Mouse (Mus musculus) hindlimb bud, embryonic 11.5 days (tissue): ENCODE measurements around the gene Iqcf3.
"Not testable (repeated sequence)": the region's sequence is repeated elsewhere in the genome, so short reads cannot be mapped to it uniquely, and the experiment has no call there.

Source experiments
- DNase-seq: peaks from one replicate; pipeline ENCODE4 v3.0.0-alpha.2; 2012; ENCODE audit warnings: low read depth, low spot score; ENCODE audit errors: extremely low spot score

The Iqcf3 gene

DNA sequence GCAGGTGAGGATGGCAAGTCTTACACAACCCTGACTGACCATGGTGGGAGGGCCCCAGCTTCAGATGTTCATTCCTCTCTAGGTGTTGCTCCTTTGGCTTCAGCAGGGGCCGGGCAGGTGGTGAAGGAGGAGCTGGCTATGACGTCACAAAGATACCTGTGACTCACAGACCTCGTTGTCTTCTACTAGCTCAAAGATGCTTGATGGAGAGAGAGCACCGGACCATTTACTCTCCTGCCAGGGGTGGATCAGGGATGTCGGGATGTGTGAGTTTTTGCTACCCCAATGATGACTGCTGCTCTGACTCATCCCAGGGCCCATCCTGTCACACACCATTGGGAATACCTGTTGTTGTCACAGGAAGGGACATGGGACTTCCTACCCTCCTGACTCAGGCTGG lies at the start of gene Iqcf3:
Gene Iqcf3, minus strand, starts transcription at position 101 of the 400 bp plus-strand sequence.
- DNase-seq = no peak

GRCm38 (mm10) chr9:106610727-106611126 lies 49.3 kb upstream of the Iqcf3 start:
- DNase-seq = no peak

DNA sequence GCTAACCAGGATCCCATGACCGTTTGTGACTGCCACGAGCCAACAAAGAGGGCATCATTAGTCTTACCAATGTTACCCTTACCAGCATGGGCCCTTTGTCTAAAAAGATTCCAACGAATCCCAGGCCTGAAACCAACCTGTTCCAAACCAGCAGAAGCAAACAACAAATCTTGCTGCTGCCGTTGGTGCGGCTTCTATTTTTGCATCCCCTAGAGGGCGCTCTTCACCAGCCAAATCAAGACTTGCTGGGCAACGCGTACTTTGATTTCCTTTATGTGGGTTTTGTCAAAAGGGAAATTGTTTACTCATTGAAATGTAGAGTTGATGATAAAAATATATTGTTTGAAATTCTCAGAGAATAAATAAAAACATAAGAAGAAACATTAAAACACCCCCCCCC lies 39.1 kb upstream of the Iqcf3 start:
- peak; percentile 26 for DNase-seq

- DNase-seq = no peak
These were observed 37.0 kb upstream of the Iqcf3 start for GRCm38 (mm10) chr9:106598466-106598865.

DNA sequence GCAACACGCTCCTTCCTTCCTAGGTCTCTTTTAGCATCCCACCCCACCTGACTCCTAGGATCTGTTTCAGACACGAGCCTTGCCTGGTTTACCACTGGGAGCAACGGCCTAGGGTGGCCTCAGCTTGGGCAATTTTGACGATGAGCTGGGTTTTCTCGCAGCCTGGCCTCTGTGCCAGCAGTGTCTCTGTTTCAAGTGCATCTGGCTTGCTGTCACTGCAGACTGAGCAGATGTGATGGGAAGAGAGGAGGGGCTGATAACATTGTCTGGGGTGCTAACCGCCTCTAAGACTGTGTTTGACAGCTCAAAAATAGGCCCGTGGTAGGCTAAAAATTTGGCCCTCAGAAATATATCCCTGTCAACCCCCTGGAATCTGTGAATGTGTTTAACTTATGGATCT lies 34.4 kb upstream of the Iqcf3 start:
- DNase-seq = no peak

DNA sequence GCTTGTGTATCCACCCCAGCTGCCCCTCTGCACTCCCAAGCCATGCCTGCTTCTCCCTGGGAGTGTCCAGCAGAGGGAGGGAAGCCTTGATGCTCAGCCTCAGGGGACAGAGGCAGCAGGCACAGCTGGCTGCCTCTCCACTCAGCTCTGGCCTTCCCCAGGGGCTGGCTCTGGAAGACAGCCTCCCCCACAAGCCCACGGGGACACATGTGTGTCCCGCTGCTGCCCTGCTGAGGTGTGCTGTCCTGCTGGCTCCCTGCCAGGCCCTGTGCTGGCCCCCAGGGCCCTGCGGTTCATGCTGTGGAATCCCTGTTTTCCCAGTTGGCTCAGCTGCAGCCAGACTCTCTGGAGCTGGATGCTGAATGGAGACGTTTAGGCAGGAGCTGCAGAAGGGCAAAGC lies 34.0 kb upstream of the Iqcf3 start:
- not testable (repeated sequence) for DNase-seq

- no peak for DNase-seq
These were observed 30.7 kb upstream of the Iqcf3 start for GRCm38 (mm10) chr9:106592158-106592557.

GRCm38 (mm10) chr9:106582552-106582951 lies 21.1 kb upstream of the Iqcf3 start:
- DNase-seq = no peak

DNA sequence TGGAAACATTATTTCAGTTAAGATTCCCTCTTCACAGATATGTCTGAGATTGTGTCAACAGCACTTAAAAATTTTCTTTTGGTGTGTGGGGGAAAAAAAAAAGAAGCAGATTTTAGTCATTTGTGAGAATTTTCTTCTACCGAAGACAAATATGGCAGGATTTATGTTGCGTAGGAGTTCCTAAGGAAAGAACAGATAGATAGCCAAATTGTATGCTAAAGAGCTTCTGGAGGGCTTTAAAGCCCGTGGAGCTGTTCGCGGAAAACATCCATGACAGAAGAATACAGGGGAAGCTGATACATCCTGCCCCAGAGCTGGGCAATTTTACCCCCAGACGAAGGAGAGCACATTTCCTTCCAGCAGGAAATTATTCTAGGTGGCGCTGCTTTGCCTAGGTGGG lies 18.6 kb upstream of the Iqcf3 start:
- DNase-seq = no peak

GRCm38 (mm10) chr9:106576112-106576511 lies 14.7 kb upstream of the Iqcf3 start:
- no peak for DNase-seq

- no peak for DNase-seq
These were observed 11.9 kb upstream of the Iqcf3 start for GRCm38 (mm10) chr9:106573366-106573765.

DNA sequence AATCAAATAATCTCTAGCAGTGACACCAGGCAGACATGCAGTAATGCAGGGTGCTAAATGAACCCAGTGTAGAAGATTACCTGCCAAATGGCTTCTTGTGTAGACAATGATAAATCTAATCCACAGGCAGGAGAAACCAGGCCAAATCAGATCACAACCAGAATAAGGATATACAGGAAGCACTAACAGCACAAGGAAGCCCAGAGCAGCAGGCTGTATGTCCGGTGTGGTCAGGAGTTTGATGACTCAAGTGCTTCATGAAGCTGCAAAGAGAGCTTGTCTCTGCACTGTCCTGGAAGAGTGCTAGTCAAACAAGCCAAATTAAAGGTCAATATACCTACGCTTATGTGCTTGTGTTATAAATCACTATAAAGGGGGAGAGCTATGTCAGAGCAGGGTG lies 10.8 kb upstream of the Iqcf3 start:
- DNase-seq = no peak

DNA sequence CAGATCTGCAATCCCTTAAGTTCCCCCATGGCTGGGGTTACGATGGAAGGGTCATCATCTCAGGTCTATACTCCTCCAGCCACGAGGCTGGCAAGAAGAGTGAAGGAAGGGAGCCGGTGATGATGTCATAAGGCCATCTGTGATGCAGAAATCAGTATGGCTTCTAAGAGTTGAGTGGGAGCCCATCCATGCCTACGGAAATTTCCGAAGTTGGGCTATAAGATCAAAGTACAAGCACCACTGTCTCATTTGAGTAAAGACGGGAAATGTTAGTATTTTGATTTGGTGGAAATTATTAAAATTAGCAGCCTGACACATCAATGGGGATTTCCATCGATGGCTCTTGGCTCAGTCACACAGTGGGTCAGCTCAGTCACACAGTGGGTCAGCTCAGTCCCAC lies 9.5 kb upstream of the Iqcf3 start, which contains the start of gene Iqcf4:
Gene Iqcf4, minus strand, starts transcription at position 101 of the 400 bp plus-strand sequence.
- DNase-seq = no peak

GRCm38 (mm10) chr9:106566437-106566836 lies 5.0 kb upstream of the Iqcf3 start:
- DNase-seq = no peak

GRCm38 (mm10) chr9:106564025-106564424 lies 2.6 kb upstream of the Iqcf3 start:
- DNase-seq = no peak

GRCm38 (mm10) chr9:106562291-106562690 lies 860 bp upstream of the Iqcf3 start:
- DNase-seq = no peak

DNA sequence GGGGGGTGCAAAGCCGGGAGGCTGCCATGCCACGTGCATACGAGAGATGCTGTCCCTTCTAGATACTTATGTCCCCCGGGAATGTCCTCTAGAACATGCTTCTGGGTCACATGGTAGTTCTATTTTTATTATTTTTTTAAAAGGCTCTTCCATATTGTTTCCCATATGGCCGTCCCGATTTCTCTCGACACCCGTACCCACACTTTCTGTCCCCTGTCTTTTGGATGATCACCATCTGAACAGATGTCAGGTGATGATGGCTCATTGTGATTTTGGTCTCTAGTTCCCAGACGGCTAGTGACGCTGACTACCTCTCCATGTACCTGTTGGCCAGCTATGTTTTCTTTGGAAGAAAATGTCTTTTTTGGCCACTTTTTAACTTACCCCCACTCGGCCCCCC lies 26.5 kb downstream of the Iqcf3 start:
- DNase-seq = no peak

DNA sequence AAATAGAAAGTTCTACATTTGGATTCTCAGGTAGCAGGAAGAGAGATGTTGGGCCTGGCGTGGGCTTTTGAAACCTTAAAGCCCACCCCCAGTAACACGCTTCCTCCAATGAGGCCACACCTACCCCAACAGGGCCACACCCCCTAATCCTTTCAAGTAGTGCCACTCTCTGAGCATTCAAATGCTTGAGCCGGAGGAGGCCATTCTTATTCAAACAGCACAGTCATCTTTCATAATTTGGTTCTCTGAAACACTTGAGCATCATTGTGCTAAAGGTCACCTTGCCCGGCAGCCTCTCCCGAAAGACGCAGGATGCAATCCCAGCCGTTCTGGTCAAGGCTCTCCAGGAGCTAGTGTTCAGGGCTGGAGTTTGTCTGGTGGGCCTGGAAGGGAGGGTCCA lies 27.1 kb downstream of the Iqcf3 start:
- DNase-seq = no peak

DNA sequence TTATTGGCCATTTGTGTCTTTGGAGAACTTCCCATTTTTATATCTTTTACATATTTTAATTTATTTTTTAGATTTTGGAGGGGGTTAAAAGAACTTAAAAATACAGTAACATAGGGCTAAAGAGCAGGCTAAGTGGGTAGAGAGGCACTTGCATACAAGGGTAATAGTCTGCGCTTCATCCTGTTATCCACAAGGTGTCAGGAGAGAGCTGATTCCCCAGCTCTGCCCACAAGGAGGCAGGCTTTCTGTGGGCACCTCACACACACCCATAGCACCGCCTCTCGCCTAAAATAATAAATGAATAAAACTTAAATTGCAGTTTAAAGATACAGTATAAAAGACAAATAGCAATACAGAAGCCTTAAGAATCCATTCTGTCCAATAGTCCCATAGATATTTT lies 29.6 kb downstream of the Iqcf3 start:
- DNase-seq = peak; percentile 16

DNA sequence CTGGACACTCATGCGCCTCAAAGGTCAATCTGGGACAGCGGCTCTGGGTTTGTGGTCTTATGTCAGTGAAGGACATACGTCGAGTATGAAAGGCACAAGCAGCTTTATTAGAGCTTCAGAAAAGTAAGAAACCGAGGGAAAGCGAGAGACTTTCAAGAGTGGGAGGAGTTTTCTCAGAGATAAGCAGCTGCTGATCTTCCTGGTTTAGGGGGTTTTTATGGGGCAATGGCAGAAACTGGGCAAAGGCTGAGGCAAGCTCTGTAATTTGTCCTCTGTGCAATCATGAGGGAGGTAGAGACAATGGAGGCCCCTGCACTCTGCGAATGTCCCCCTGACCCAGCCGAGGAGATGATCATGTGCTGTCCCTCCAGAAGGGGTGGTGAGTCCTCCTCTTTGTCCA lies 41.5 kb downstream of the Iqcf3 start:
- no peak for DNase-seq

- DNase-seq = no peak
These were observed 42.0 kb downstream of the Iqcf3 start for GRCm38 (mm10) chr9:106519433-106519832.

GRCm38 (mm10) chr9:106514273-106514672 lies 47.2 kb downstream of the Iqcf3 start, which contains the start of gene Iqcf5:
Gene Iqcf5, plus strand, starts transcription at chr9:106514573.
- DNase-seq = no peak

DNA sequence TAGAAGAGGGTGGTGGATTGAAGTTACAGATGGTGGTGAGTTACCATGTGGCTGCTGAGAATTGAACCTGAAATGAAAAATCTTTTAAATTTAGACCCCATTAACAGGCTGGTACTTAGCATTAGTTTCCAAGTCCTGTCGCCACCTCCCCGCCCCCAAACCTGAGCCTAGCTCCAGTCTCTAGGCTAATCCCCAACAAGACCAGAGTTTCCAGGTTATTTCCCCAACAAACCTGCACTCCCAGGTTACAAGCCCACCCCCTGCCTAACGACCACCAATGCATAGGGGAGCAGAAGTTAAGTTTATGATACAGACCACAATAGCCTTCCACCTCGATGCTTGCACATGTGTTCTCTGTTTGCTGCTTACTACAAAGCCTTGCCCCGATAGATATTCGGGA lies 47.9 kb downstream of the Iqcf3 start:
- DNase-seq = no peak
